10 mouse cellular contexts compared by ENCODE assay signal in the genomic region with DNA sequence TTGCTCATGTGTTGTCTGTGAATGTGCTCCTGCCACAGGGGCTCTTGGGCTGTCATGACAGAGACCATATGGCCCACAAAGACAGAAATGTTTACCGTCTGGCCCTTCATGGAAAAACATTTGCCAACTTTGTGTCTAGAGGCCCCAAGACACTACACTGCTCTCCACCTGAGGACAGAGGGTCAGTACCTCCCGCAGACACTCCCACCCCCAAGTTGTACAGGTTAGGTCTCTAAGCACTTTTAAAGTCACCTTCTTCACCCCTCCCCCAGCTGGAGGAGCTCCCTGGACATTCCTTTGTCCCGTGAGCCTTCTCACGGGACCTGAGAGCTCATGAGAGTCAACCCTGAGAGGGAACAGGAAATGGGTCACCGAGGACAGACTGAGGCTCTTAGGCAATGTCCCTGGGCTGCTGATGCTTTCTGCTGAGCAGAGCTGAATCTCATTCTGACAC. TPM values are rescaled to one million over a fixed set of nuclear protein-coding genes. Genes with fewer than 3 reads are reported as not detected.
DNase-seq lines count a peak whose midpoint lies in the region; ATAC-seq and TF ChIP-seq lines count a peak whose summit lies in the region.
"Had no signal": no experiment of that assay in that cellular context is flagged by ENCODE, and none has a peak within 500 bp of the region (broad histone marks: within the 10 kb centered on the region; RNA-seq: fewer than 3 reads in every experiment).

No protein-coding gene starts in this region.

- no peak for TF ChIP-seq EP300 in heart, postnatal 0 days (IDR thresholded peaks at IDR 0.05; ENCODE audit: low read depth)

- no peaks in the 10 kb centered on the region for H3K9me3 ChIP-seq in forebrain, embryonic 12.5 days
- H3K9me3 ChIP-seq in forebrain, postnatal 0 days (ENCODE audit: low read length) = no peaks in the 10 kb centered on the region
- no peaks in the 10 kb centered on the region for H3K9me3 ChIP-seq in heart, postnatal 0 days (replicated peaks; ENCODE audit: control insufficient read depth, low read length)
- H3K9me3 ChIP-seq in lung, embryonic 14.5 days (ENCODE audit: low read depth, low read length) = no peaks in the 10 kb centered on the region
- H3K9me3 ChIP-seq: G1E; midbrain, embryonic 12.5 days had no signal

- no peaks in the 10 kb centered on the region; the same call in 1 of the 2 replicates for H3K36me3 ChIP-seq in forebrain, embryonic 12.5 days (replicated peaks)
- H3K36me3 ChIP-seq in forebrain, postnatal 0 days (ENCODE audit: insufficient read depth) = peaks cover 36% of the 10 kb centered on the region
- no peaks in the 10 kb centered on the region for H3K36me3 ChIP-seq in heart, postnatal 0 days (replicated peaks; ENCODE audit: control insufficient read depth, insufficient read depth, low read length)
- H3K36me3 ChIP-seq in lung, embryonic 14.5 days (ENCODE audit: insufficient read depth) = no peaks in the 10 kb centered on the region
- H3K36me3 ChIP-seq: midbrain, embryonic 12.5 days had no signal

- H3K4me2 ChIP-seq in forebrain, embryonic 12.5 days = no peak overlapping the region
- no peak overlapping the region for H3K4me2 ChIP-seq in forebrain, postnatal 0 days (ENCODE audit: low read depth)
- no peak overlapping the region for H3K4me2 ChIP-seq in heart, postnatal 0 days (ENCODE audit: low read depth, low read length)
- H3K4me2 ChIP-seq in lung, embryonic 14.5 days = no peak overlapping the region
- H3K4me2 ChIP-seq: midbrain, embryonic 12.5 days had no signal

- no peak for TF ChIP-seq CTCF in forebrain, postnatal 0 days (IDR thresholded peaks at IDR 0.05; ENCODE audit: low read depth)
- no peak for TF ChIP-seq CTCF in heart, postnatal 0 days (IDR thresholded peaks at IDR 0.05; ENCODE audit: low read depth)
- TF ChIP-seq CTCF in lung, embryonic 14.5 days (IDR thresholded peaks at IDR 0.05; ENCODE audit: low read depth) = no peak
- TF ChIP-seq CTCF in left cerebral cortex, adult 2 months (IDR thresholded peaks at IDR 0.05) = no peak

- H3K9ac ChIP-seq in forebrain, embryonic 12.5 days = no peak overlapping the region
- no peak overlapping the region for H3K9ac ChIP-seq in forebrain, postnatal 0 days
- 0 out of 2 replicates have a peak overlapping the region, but pooled peaks have one; percentile 15 for H3K9ac ChIP-seq in heart, postnatal 0 days (replicated peaks; ENCODE audit: low read depth, low read length)
- H3K9ac ChIP-seq in lung, embryonic 14.5 days = peak overlapping the region; percentile 26; the same call in 1 of the 2 replicates

- intact Hi-C loops in left cerebral cortex, adult 2 months (cut with DNase I) = no loop called here

- peaks cover 27% of the 10 kb centered on the region for H3K4me1 ChIP-seq in forebrain, embryonic 12.5 days
- H3K4me1 ChIP-seq in forebrain, postnatal 0 days (ENCODE audit: insufficient read depth) = no peaks in the 10 kb centered on the region
- peaks cover 25% of the 10 kb centered on the region for H3K4me1 ChIP-seq in heart, postnatal 0 days (ENCODE audit: control insufficient read depth, insufficient read depth)
- H3K4me1 ChIP-seq in lung, embryonic 14.5 days (ENCODE audit: insufficient read depth) = peaks cover 21% of the 10 kb centered on the region; the same call in 1 of the 2 replicates

- H3K27ac ChIP-seq in forebrain, embryonic 12.5 days = 0 out of 2 replicates have a peak overlapping the region, but pooled peaks have one; percentile 14
- no peak overlapping the region for H3K27ac ChIP-seq in forebrain, postnatal 0 days (ENCODE audit: low read depth, low read length)
- H3K27ac ChIP-seq in heart, postnatal 0 days (ENCODE audit: low read depth) = no peak overlapping the region
- H3K27ac ChIP-seq in lung, embryonic 14.5 days (ENCODE audit: low read depth) = peak overlapping the region; percentile 50; the same call in 1 of the 2 replicates
- no peak overlapping the region for H3K27ac ChIP-seq in left cerebral cortex, adult 2 months
- H3K27ac ChIP-seq: midbrain, embryonic 12.5 days had no signal

- 58% methylated on average over 5 of the region's 5 CpGs for WGBS in forebrain, embryonic 12.5 days
- 47% methylated on average over 5 of the region's 5 CpGs for WGBS in forebrain, postnatal 0 days
- 40% methylated on average over 5 of the region's 5 CpGs for WGBS in heart, postnatal 0 days
- 17% methylated on average over 5 of the region's 5 CpGs for WGBS in lung, embryonic 14.5 days

- no peaks in the 10 kb centered on the region for H3K27me3 ChIP-seq in forebrain, embryonic 12.5 days
- no peaks in the 10 kb centered on the region for H3K27me3 ChIP-seq in forebrain, postnatal 0 days (ENCODE audit: insufficient read depth, low read length)
- H3K27me3 ChIP-seq in heart, postnatal 0 days (ENCODE audit: control insufficient read depth, insufficient read depth, low read length) = no peaks in the 10 kb centered on the region
- no peaks in the 10 kb centered on the region for H3K27me3 ChIP-seq in lung, embryonic 14.5 days (ENCODE audit: insufficient read depth, low read length)
- H3K27me3 ChIP-seq: midbrain, embryonic 12.5 days had no signal

- no peak for DNase-seq in forebrain, postnatal 0 days
- peak; percentile 42 for DNase-seq in MN1 (ENCODE audit: low spot score)
- DNase-seq in heart, postnatal 0 days (ENCODE audit: low spot score) = peak; percentile 51
- DNase-seq in lung, embryonic 14.5 days = peak; percentile 48
- no peak for DNase-seq in ovary, postnatal 14 days (ENCODE audit: low spot score)
- DNase-seq in right cerebral cortex, adult 18-20 months = no peak
- no peak for DNase-seq in left cerebral cortex, adult 2 months (ENCODE audit: extremely low spot score in 1 of 2, low spot score in 2 of 2)

- no peak for ATAC-seq in forebrain, embryonic 12.5 days (ENCODE audit: low FRiP score)
- ATAC-seq in forebrain, postnatal 0 days = no peak
- ATAC-seq in heart, postnatal 0 days (ENCODE audit: insufficient read depth, low read depth) = peak; percentile 54; the same call in 1 of the 2 replicates
- ATAC-seq in lung, embryonic 14.5 days (ENCODE audit: insufficient read depth) = peak; percentile 41; the same call in 1 of the 2 replicates

- no peak overlapping the region for H3K4me3 ChIP-seq in forebrain, embryonic 12.5 days (replicated peaks)
- H3K4me3 ChIP-seq in forebrain, postnatal 0 days (ENCODE audit: low read depth, low read length) = no peak overlapping the region
- no peak overlapping the region for H3K4me3 ChIP-seq in heart, postnatal 0 days (ENCODE audit: low read depth, low read length)
- H3K4me3 ChIP-seq in lung, embryonic 14.5 days (ENCODE audit: low read depth, low read length) = no peak overlapping the region
- no peak overlapping the region for H3K4me3 ChIP-seq in left cerebral cortex, adult 2 months
- H3K4me3 ChIP-seq: midbrain, embryonic 12.5 days had no signal

RNA-seq across cellular contexts. Expression of a gene that starts 18.2 kb away (rescaled TPM):
- 11.4 TPM in 2 replicates for polyA plus RNA-seq in forebrain, embryonic 12.5 days (2016; fragmentation: Nextera tagmentation; extraction: Ambion mirVana)
- total RNA-seq in forebrain, postnatal 0 days (2014; rRNA removed) = 16.5 and 24.0 TPM in 2 replicates
- polyA plus RNA-seq in forebrain, postnatal 0 days (2015; fragmentation: Nextera tagmentation; extraction: Ambion mirVana) = 10.4 and 14.1 TPM in 2 replicates
- 3.6 and 6.0 TPM in 2 replicates for total RNA-seq in heart, postnatal 0 days (2014; rRNA removed; ENCODE audit: low replicate concordance)
- polyA plus RNA-seq in heart, postnatal 0 days (2015; fragmentation: Nextera tagmentation; extraction: Ambion mirVana) = 4.5 and 4.8 TPM in 2 replicates
- polyA plus RNA-seq in lung, embryonic 14.5 days (2014; fragmentation: Nextera tagmentation; extraction: Ambion mirVana) = 4.0 and 6.4 TPM in 2 replicates
- 10 to 100 TPM; 56.7 to 57.0 TPM for total RNA-seq in left cerebral cortex, adult 2 months (2021)

RNA-seq across cellular contexts. Expression of a gene that starts 36.3 kb away (rescaled TPM):
- polyA plus RNA-seq in forebrain, embryonic 12.5 days (2016; fragmentation: Nextera tagmentation; extraction: Ambion mirVana) = 3.0 and 3.9 TPM in 2 replicates
- 4.0 and 4.5 TPM in 2 replicates for total RNA-seq in forebrain, postnatal 0 days (2014; rRNA removed)
- polyA plus RNA-seq in forebrain, postnatal 0 days (2015; fragmentation: Nextera tagmentation; extraction: Ambion mirVana) = 3.1 and 3.5 TPM in 2 replicates
- 20.2 and 21.6 TPM in 2 replicates for total RNA-seq in heart, postnatal 0 days (2014; rRNA removed; ENCODE audit: low replicate concordance)
- 9.6 and 10.0 TPM in 2 replicates for polyA plus RNA-seq in heart, postnatal 0 days (2015; fragmentation: Nextera tagmentation; extraction: Ambion mirVana)
- 11.6 and 15.2 TPM in 2 replicates for polyA plus RNA-seq in lung, embryonic 14.5 days (2014; fragmentation: Nextera tagmentation; extraction: Ambion mirVana)
- 1 to 10 TPM; 1.3 to 1.6 TPM for total RNA-seq in left cerebral cortex, adult 2 months (2021)

RNA-seq across cellular contexts. Expression of a gene that starts 38.2 kb away (rescaled TPM):
- polyA plus RNA-seq in forebrain, embryonic 12.5 days (2016; fragmentation: Nextera tagmentation; extraction: Ambion mirVana) = 95.5 and 96.1 TPM in 2 replicates
- 83.0 and 95.7 TPM in 2 replicates for total RNA-seq in forebrain, postnatal 0 days (2014; rRNA removed)
- polyA plus RNA-seq in forebrain, postnatal 0 days (2015; fragmentation: Nextera tagmentation; extraction: Ambion mirVana) = 85.8 and 101 TPM in 2 replicates
- total RNA-seq in heart, postnatal 0 days (2014; rRNA removed; ENCODE audit: low replicate concordance) = 58.4 and 59.6 TPM in 2 replicates
- 74.0 and 76.8 TPM in 2 replicates for polyA plus RNA-seq in heart, postnatal 0 days (2015; fragmentation: Nextera tagmentation; extraction: Ambion mirVana)
- 84.7 and 89.6 TPM in 2 replicates for polyA plus RNA-seq in lung, embryonic 14.5 days (2014; fragmentation: Nextera tagmentation; extraction: Ambion mirVana)
- 100 to 1,000 TPM; 329 to 332 TPM for total RNA-seq in left cerebral cortex, adult 2 months (2021)

RNA-seq across cellular contexts. Expression of a gene that starts 39.8 kb away (rescaled TPM):
- 0.22 and 0.34 TPM in 2 replicates for polyA plus RNA-seq in forebrain, embryonic 12.5 days (2016; fragmentation: Nextera tagmentation; extraction: Ambion mirVana)
- total RNA-seq in forebrain, postnatal 0 days (2014; rRNA removed) = 0.67 and 1.6 TPM in 2 replicates
- polyA plus RNA-seq in forebrain, postnatal 0 days (2015; fragmentation: Nextera tagmentation; extraction: Ambion mirVana) = 2.9 and 4.9 TPM in 2 replicates
- 41.5 and 50.8 TPM in 2 replicates for total RNA-seq in heart, postnatal 0 days (2014; rRNA removed; ENCODE audit: low replicate concordance)
- polyA plus RNA-seq in heart, postnatal 0 days (2015; fragmentation: Nextera tagmentation; extraction: Ambion mirVana) = 27.1 and 30.2 TPM in 2 replicates
- polyA plus RNA-seq in lung, embryonic 14.5 days (2014; fragmentation: Nextera tagmentation; extraction: Ambion mirVana) = 0.43 and 0.58 TPM in 2 replicates
- total RNA-seq in left cerebral cortex, adult 2 months (2021) = 1 to 10 TPM in 1 of 2 experiments, under 1 TPM in 1; 0.91 to 1.4 TPM

Comparison
In these comparisons a context has a peak if more than half of its experiments do, and no peak if none do; other contexts are left out.
1. H3K27ac ChIP-seq: peak in forebrain, embryonic 12.5 days (single experiment) and lung, embryonic 14.5 days (single experiment); none in forebrain, postnatal 0 days (single experiment), heart, postnatal 0 days (single experiment) and left cerebral cortex, adult 2 months (single experiment).
2. ATAC-seq: peak in heart, postnatal 0 days (single experiment) and lung, embryonic 14.5 days (single experiment); none in forebrain, embryonic 12.5 days (single experiment) and forebrain, postnatal 0 days (single experiment).
3. H3K9ac ChIP-seq: peak in heart, postnatal 0 days (single experiment) and lung, embryonic 14.5 days (single experiment); none in forebrain, embryonic 12.5 days (single experiment) and forebrain, postnatal 0 days (single experiment).
4. DNase-seq: peak in MN1 (single experiment), heart, postnatal 0 days (single experiment) and lung, embryonic 14.5 days (single experiment); none in forebrain, postnatal 0 days (single experiment), ovary, postnatal 14 days (single experiment), right cerebral cortex, adult 18-20 months (single experiment) and left cerebral cortex, adult 2 months (0 of 2).